Mouse (Mus musculus) brain, embryonic 18.5 days (tissue): ENCODE results near the gene Olfr1449.
"Not testable (repeated sequence)": the region's sequence is repeated elsewhere in the genome, so short reads cannot be mapped to it uniquely, and the experiment has no call there.

ENCODE experiments used
- DNase-seq: peaks from one replicate; pipeline ENCODE4 v3.0.0-alpha.2; 2012; ENCODE audit warnings: low read depth, low spot score

Olfr1449 gene

GRCm38 (mm10) chr19:12930540-12930939 lies at the start of gene Olfr1449:
TSS of gene Olfr1449 (plus strand) at chr19:12930840.
- DNase-seq, result no peak

- DNase-seq, result no peak
These were observed 47.1 kb upstream of the Olfr1449 start, which contains the start of gene Olfr1445 for GRCm38 (mm10) chr19:12883555-12883954. TSS of gene Olfr1445 (plus strand) at chr19:12883855.

- DNase-seq, result no peak
These were observed 37.2 kb upstream of the Olfr1449 start, which contains the start of gene Olfr1446 for GRCm38 (mm10) chr19:12893424-12893823. TSS of gene Olfr1446 (minus strand) at chr19:12893524.

GRCm38 (mm10) chr19:12903643-12904042 lies 27.0 kb upstream of the Olfr1449 start, which contains the start of gene Olfr1447:
TSS of gene Olfr1447 (minus strand) at chr19:12903743.
- DNase-seq, result no peak

GRCm38 (mm10) chr19:12924319-12924718 lies 6.3 kb upstream of the Olfr1449 start, which contains the start of gene Olfr1448:
TSS of gene Olfr1448 (minus strand) at chr19:12924419.
- no peak for DNase-seq

GRCm38 (mm10) chr19:12949958-12950357 lies 19.3 kb downstream of the Olfr1449 start, which contains the start of gene Olfr1450:
TSS of gene Olfr1450 (plus strand) at chr19:12950258.
- no peak for DNase-seq

- not testable (repeated sequence) for DNase-seq
These were observed 39.4 kb downstream of the Olfr1449 start for GRCm38 (mm10) chr19:12970082-12970481.
